Mouse (Mus musculus) liver, postnatal 0 days (tissue): ENCODE measurements around the gene 2010111I01Rik. TPM values are rescaled to one million over a fixed set of nuclear protein-coding genes. Genes with fewer than 3 reads are reported as not detected.

Experiments used
- ATAC-seq: fragments of 200-750 bp; cut with Nextera tagmentation; 2 replicates; pipeline ENCODE4 v1.8.0; 2017; ENCODE audit warnings: mild to moderate bottlenecking, moderate library complexity
- DNase-seq: peaks from one replicate; pipeline ENCODE4 v3.0.0-alpha.2; 2016
- H3K27ac ChIP-seq: fragments of 300-500 bp; sonication (generic); 2 replicates; pipeline ENCODE4 v1.5.1; 2014; ENCODE audit warnings: antibody characterized with exemption, moderate library complexity, mild to moderate bottlenecking, low read depth
- H3K27me3 ChIP-seq: fragments of 300-500 bp; sonication (generic); 2 replicates; pipeline ENCODE4 v1.6.1; 2014; ENCODE audit warnings: low read length, control low read depth, mixed read lengths; ENCODE audit not compliant: insufficient read depth
- H3K36me3 ChIP-seq: fragments of 300-500 bp; sonication (generic); replicated peaks from 2 replicates; pipeline ENCODE4 v1.6.1; 2014; ENCODE audit warnings: mild to moderate bottlenecking, control low read depth, low read length, moderate library complexity, mixed read lengths; ENCODE audit not compliant: insufficient read depth
- H3K4me1 ChIP-seq: fragments of 300-500 bp; sonication (generic); 2 replicates; pipeline ENCODE4 v1.6.1; 2014; ENCODE audit warnings: antibody characterized with exemption, mild to moderate bottlenecking, control low read depth; ENCODE audit not compliant: insufficient read depth
- H3K4me2 ChIP-seq: fragments of 300-500 bp; sonication (generic); 2 replicates; pipeline ENCODE4 v1.6.1; 2014; ENCODE audit warnings: low read depth, mild to moderate bottlenecking, low read length, moderate library complexity, mixed read lengths
- H3K4me3 ChIP-seq: fragments of 300-500 bp; sonication (generic); 2 replicates; pipeline ENCODE4 v1.5.1; 2014; ENCODE audit warnings: low read depth, low read length
- H3K9ac ChIP-seq: fragments of 300-500 bp; sonication (generic); replicated peaks from 2 replicates; pipeline ENCODE4 v1.6.1; 2014; ENCODE audit warnings: mild to moderate bottlenecking, moderate library complexity
- H3K9me3 ChIP-seq: fragments of 300-500 bp; sonication (generic); 2 replicates; pipeline ENCODE4 v1.6.1; 2016; ENCODE audit warnings: mild to moderate bottlenecking, control low read depth, low read length, mixed read lengths
- CTCF ChIP-seq: sonication (generic); IDR thresholded peaks from 2 replicates; pipeline ENCODE4 v1.5.1; 2016; ENCODE audit warnings: antibody characterized with exemption, low read depth
- EP300 ChIP-seq: IDR thresholded peaks from 2 replicates; pipeline ENCODE4 v1.6.1; 2016; ENCODE audit warnings: antibody characterized with exemption, low read depth, mild to moderate bottlenecking
- WGBS: fragments of 180-500 bp; shearing (Covaris S2); extraction: QIAGEN DNeasy Blood & Tissue Kit; methylation state at CpG from one replicate; pipeline ENCODE4 v1.1.7; 2014; ENCODE audit not compliant: insufficient replicate concordance; 5-methylcytosine and 5-hydroxymethylcytosine counted together
- polyA plus RNA-seq: library from polyadenylated mRNA; unstranded; fragments of >200 nt; fragmentation: Nextera tagmentation; extraction: Ambion mirVana; gene quantifications from 2 replicates; pipeline ENCODE4 v1.2.1, GENCODE M21; 2015

The 2010111I01Rik gene
- polyA plus RNA-seq, 1 experiment from 2014 or later, result 22.9 TPM

- 53% methylated on average over 4 of the region's 4 CpGs for WGBS
- Histone ChIP-seq H3K9ac (no peak overlapping the region), H3K27ac (no peak overlapping the region), H3K4me2 (peak overlapping the region; percentile 46), H3K36me3 (no peaks in the 10 kb centered on the region), H3K9me3 (no peaks in the 10 kb centered on the region), H3K27me3 (no peaks in the 10 kb centered on the region), H3K4me3 (no peak overlapping the region), H3K4me1 (0 out of 2 replicates have a peak, but pooled peaks cover 3% of the 10 kb centered on the region)
- TF ChIP-seq EP300, result no peak
- no peak for TF ChIP-seq CTCF
- no peak for DNase-seq
- ATAC-seq, result 0 out of 2 replicates have a peak, but pooled peaks have one; percentile 48
These were observed 24.9 kb upstream of the 2010111I01Rik start for GRCm38 (mm10) chr13:62939797-62940196.

GRCm38 (mm10) chr13:62940721-62941120 lies 24.0 kb upstream of the 2010111I01Rik start:
- TF ChIP-seq CTCF, result no peak
- no peak for TF ChIP-seq EP300
- no peak overlapping the region for H3K27ac ChIP-seq
- H3K4me2 ChIP-seq, result no peak overlapping the region
- no peaks in the 10 kb centered on the region for H3K36me3 ChIP-seq
- DNase-seq (no peak), ATAC-seq (no peak)
- no peaks in the 10 kb centered on the region for H3K9me3 ChIP-seq
- H3K4me3 ChIP-seq, result no peak overlapping the region
- H3K4me1 ChIP-seq, result 0 out of 2 replicates have a peak, but pooled peaks cover 3% of the 10 kb centered on the region
- 77% methylated on average over 4 of the region's 4 CpGs for WGBS
- no peaks in the 10 kb centered on the region for H3K27me3 ChIP-seq
- no peak overlapping the region for H3K9ac ChIP-seq

- Histone ChIP-seq H3K27me3 (no peaks in the 10 kb centered on the region), H3K4me3 (no peak overlapping the region), H3K4me2 (no peak overlapping the region), H3K27ac (no peak overlapping the region), H3K36me3 (no peaks in the 10 kb centered on the region), H3K9ac (no peak overlapping the region), H3K4me1 (0 out of 2 replicates have a peak, but pooled peaks cover 3% of the 10 kb centered on the region), H3K9me3 (no peaks in the 10 kb centered on the region)
- no peak for DNase-seq
- ATAC-seq, result no peak
- TF ChIP-seq EP300, result no peak
- TF ChIP-seq CTCF, result no peak
- 84% methylated on average over 17 of the region's 17 CpGs for WGBS
These were observed 23.2 kb upstream of the 2010111I01Rik start for GRCm38 (mm10) chr13:62941341-62942005.

GRCm38 (mm10) chr13:62943274-62943830 lies 21.3 kb upstream of the 2010111I01Rik start:
- DNase-seq (no peak), ATAC-seq (no peak)
- Histone ChIP-seq H3K4me2 (no peak overlapping the region), H3K36me3 (no peaks in the 10 kb centered on the region), H3K27me3 (no peaks in the 10 kb centered on the region), H3K4me1 (0 out of 2 replicates have a peak, but pooled peaks cover 3% of the 10 kb centered on the region), H3K9ac (no peak overlapping the region), H3K4me3 (no peak overlapping the region), H3K27ac (no peak overlapping the region), H3K9me3 (no peaks in the 10 kb centered on the region)
- TF ChIP-seq EP300, result no peak
- no peak for TF ChIP-seq CTCF
- 51% methylated on average over 7 of the region's 7 CpGs for WGBS

- Histone ChIP-seq H3K4me2 (no peak overlapping the region; the same call in 1 of the 2 replicates), H3K9ac (no peak overlapping the region), H3K4me3 (no peak overlapping the region), H3K9me3 (no peaks in the 10 kb centered on the region), H3K27ac (no peak overlapping the region), H3K4me1 (0 out of 2 replicates have a peak, but pooled peaks cover 3% of the 10 kb centered on the region), H3K36me3 (no peaks in the 10 kb centered on the region), H3K27me3 (no peaks in the 10 kb centered on the region)
- ATAC-seq, result no peak
- no peak for DNase-seq
- TF ChIP-seq EP300 (no peak), CTCF (no peak)
- WGBS, result 65% methylated on average over 6 of the region's 6 CpGs
These were observed 20.6 kb upstream of the 2010111I01Rik start for GRCm38 (mm10) chr13:62944109-62944508.

GRCm38 (mm10) chr13:62949560-62950188 lies 15.0 kb upstream of the 2010111I01Rik start:
- Histone ChIP-seq H3K4me2 (no peak overlapping the region), H3K4me1 (peaks cover 11% of the 10 kb centered on the region; the same call in 1 of the 2 replicates), H3K9ac (no peak overlapping the region), H3K36me3 (no peaks in the 10 kb centered on the region), H3K9me3 (no peaks in the 10 kb centered on the region), H3K27ac (no peak overlapping the region), H3K27me3 (no peaks in the 10 kb centered on the region), H3K4me3 (no peak overlapping the region)
- TF ChIP-seq EP300 (no peak), CTCF (no peak)
- 54% methylated on average over 4 of the region's 4 CpGs for WGBS
- DNase-seq, result no peak
- ATAC-seq, result no peak
